Comparison of ENCODE assay signal across 9 mouse cellular contexts in genomic region chr15:103314181-103314580, GRCm38 (mm10). TPM values are rescaled to one million over a fixed set of nuclear protein-coding genes. Genes with fewer than 3 reads are reported as not detected.
DNase-seq lines count a peak whose midpoint lies in the region; ATAC-seq lines count a peak whose summit lies in the region.
"Had no signal": no experiment of that assay in that cellular context is flagged by ENCODE, and none has a peak within 500 bp of the region (broad histone marks: within the 10 kb centered on the region; RNA-seq: fewer than 3 reads in every experiment).

No protein-coding gene starts in this region.

- 33% methylated on average over 22 of the region's 22 CpGs for WGBS in heart, embryonic 12.5 days
- 44% methylated on average over 21 of the region's 22 CpGs for WGBS in embryonic facial prominence, embryonic 12.5 days
- WGBS in hindbrain, embryonic 13.5 days = 33% methylated on average over 20 of the region's 22 CpGs
- 23% methylated on average over 21 of the region's 22 CpGs for WGBS in midbrain, embryonic 11.5 days

- H3K4me1 ChIP-seq in heart, embryonic 12.5 days (replicated peaks) = peaks cover 52% of the 10 kb centered on the region
- peaks cover 15% of the 10 kb centered on the region for H3K4me1 ChIP-seq in embryonic facial prominence, embryonic 12.5 days
- H3K4me1 ChIP-seq in hindbrain, embryonic 13.5 days (replicated peaks) = peaks cover 31% of the 10 kb centered on the region
- H3K4me1 ChIP-seq in midbrain, embryonic 11.5 days (ENCODE audit: control insufficient read depth, insufficient read depth, low read length) = peaks cover 16% of the 10 kb centered on the region

- DNase-seq in heart, adult 18-20 months = no peak
- no peak for DNase-seq in midbrain, embryonic 11.5 days (ENCODE audit: low spot score, missing footprints)
- DNase-seq in left cerebral cortex, postnatal 25 days (ENCODE audit: low spot score in 2 of 2) = no peak
- no peak for DNase-seq in kidney, adult 9 months

- intact Hi-C loops in left cerebral cortex, postnatal 25 days (cut with DNase I) = no loop called here

- H3K36me3 ChIP-seq in heart, embryonic 12.5 days = peaks cover 25% of the 10 kb centered on the region
- H3K36me3 ChIP-seq in embryonic facial prominence, embryonic 12.5 days = peaks cover 30% of the 10 kb centered on the region
- peaks cover 38% of the 10 kb centered on the region for H3K36me3 ChIP-seq in hindbrain, embryonic 13.5 days
- H3K36me3 ChIP-seq in midbrain, embryonic 11.5 days (ENCODE audit: control insufficient read depth, insufficient read depth, low read length) = peaks cover 7% of the 10 kb centered on the region; the same call in 1 of the 2 replicates

- peak; percentile 4; the same call in 1 of the 2 replicates for ATAC-seq in heart, embryonic 12.5 days (ENCODE audit: insufficient number of reproducible peaks, low FRiP score)
- ATAC-seq in embryonic facial prominence, embryonic 12.5 days (ENCODE audit: insufficient number of reproducible peaks, insufficient read depth, low FRiP score, low TSS enrichment) = no peak
- ATAC-seq in hindbrain, embryonic 13.5 days (ENCODE audit: low FRiP score) = no peak
- ATAC-seq in midbrain, embryonic 11.5 days (ENCODE audit: low FRiP score) = peak; percentile 33
- ATAC-seq in frontal cortex, adult (ENCODE audit: low TSS enrichment) = no peak

- peaks cover 4% of the 10 kb centered on the region for H3K27me3 ChIP-seq in heart, embryonic 12.5 days (replicated peaks)
- peaks cover 3% of the 10 kb centered on the region; the same call in 1 of the 2 replicates for H3K27me3 ChIP-seq in embryonic facial prominence, embryonic 12.5 days
- peaks cover 4% of the 10 kb centered on the region; the same call in 1 of the 2 replicates for H3K27me3 ChIP-seq in hindbrain, embryonic 13.5 days
- H3K27me3 ChIP-seq in midbrain, embryonic 11.5 days (ENCODE audit: control insufficient read depth, insufficient read depth, low read length) = no peaks in the 10 kb centered on the region; the same call in 1 of the 2 replicates

- peak overlapping the region; percentile 42 for H3K4me3 ChIP-seq in heart, embryonic 12.5 days
- H3K4me3 ChIP-seq in embryonic facial prominence, embryonic 12.5 days = peak overlapping the region; percentile 22; the same call in 1 of the 2 replicates
- no peak overlapping the region for H3K4me3 ChIP-seq in hindbrain, embryonic 13.5 days
- peak overlapping the region; percentile 15; the same call in 1 of the 2 replicates for H3K4me3 ChIP-seq in midbrain, embryonic 11.5 days (ENCODE audit: low read depth, low read length)

- H3K27ac ChIP-seq in heart, embryonic 12.5 days (ENCODE audit: poor library complexity, severe bottlenecking) = no peak overlapping the region
- 0 out of 2 replicates have a peak overlapping the region, but pooled peaks have one; percentile 11 for H3K27ac ChIP-seq in embryonic facial prominence, embryonic 12.5 days
- no peak overlapping the region for H3K27ac ChIP-seq in hindbrain, embryonic 13.5 days
- H3K27ac ChIP-seq in midbrain, embryonic 11.5 days (ENCODE audit: low read depth, low read length) = no peak overlapping the region

- H3K4me2 ChIP-seq in heart, embryonic 12.5 days = peak overlapping the region; percentile 88
- peak overlapping the region; percentile 44 for H3K4me2 ChIP-seq in embryonic facial prominence, embryonic 12.5 days (replicated peaks)
- H3K4me2 ChIP-seq in hindbrain, embryonic 13.5 days = peak overlapping the region; percentile 54
- H3K4me2 ChIP-seq in midbrain, embryonic 11.5 days = peak overlapping the region; percentile 47

- H3K9me3 ChIP-seq in heart, embryonic 12.5 days (replicated peaks) = no peaks in the 10 kb centered on the region
- H3K9me3 ChIP-seq in embryonic facial prominence, embryonic 12.5 days = no peaks in the 10 kb centered on the region
- H3K9me3 ChIP-seq in hindbrain, embryonic 13.5 days = no peaks in the 10 kb centered on the region
- H3K9me3 ChIP-seq in midbrain, embryonic 11.5 days (ENCODE audit: control insufficient read depth, low read length) = no peaks in the 10 kb centered on the region

- peak overlapping the region; percentile 61 for H3K9ac ChIP-seq in heart, embryonic 12.5 days
- peak overlapping the region; percentile 30; the same call in 1 of the 2 replicates for H3K9ac ChIP-seq in embryonic facial prominence, embryonic 12.5 days
- peak overlapping the region; percentile 65 for H3K9ac ChIP-seq in hindbrain, embryonic 13.5 days
- H3K9ac ChIP-seq in midbrain, embryonic 11.5 days (ENCODE audit: low read length) = peak overlapping the region; percentile 59

RNA-seq across cellular contexts. Expression of gene Gpr84, which starts 3.8 kb away (rescaled TPM):
- 0.17 and 0.29 TPM in 2 replicates for polyA plus RNA-seq in heart, embryonic 12.5 days (2016; fragmentation: Nextera tagmentation; extraction: Ambion mirVana)
- not detected for total RNA-seq in heart, adult 18-20 months (2021)
- polyA plus RNA-seq in embryonic facial prominence, embryonic 12.5 days (2016; fragmentation: Nextera tagmentation; extraction: Ambion mirVana) = 0.47 and 0.67 TPM in 2 replicates
- 0.23 and 0.34 TPM in 2 replicates for polyA plus RNA-seq in hindbrain, embryonic 13.5 days (2015; fragmentation: Nextera tagmentation; extraction: Ambion mirVana)
- polyA plus RNA-seq in midbrain, embryonic 11.5 days (2014; fragmentation: Nextera tagmentation; extraction: Ambion mirVana) = 0.12 and 0.23 TPM in 2 replicates
- total RNA-seq in left cerebral cortex, postnatal 25 days (2021) = under 1 TPM; 0.69 to 0.94 TPM
- polyA plus RNA-seq: CD4-positive, CD25-positive, alpha-beta regulatory T cell, adult 4 months had no signal

RNA-seq across cellular contexts. Expression of gene Zfp385a, which starts 25.7 kb away (rescaled TPM):
- 9.2 and 10.3 TPM in 2 replicates for polyA plus RNA-seq in heart, embryonic 12.5 days (2016; fragmentation: Nextera tagmentation; extraction: Ambion mirVana)
- total RNA-seq in heart, adult 18-20 months (2021) = 10 to 100 TPM in 1 of 2 experiments, 1 to 10 TPM in 1; 8.9 to 10.3 TPM
- 12.6 and 14.5 TPM in 2 replicates for polyA plus RNA-seq in embryonic facial prominence, embryonic 12.5 days (2016; fragmentation: Nextera tagmentation; extraction: Ambion mirVana)
- 18.6 and 19.9 TPM in 2 replicates for polyA plus RNA-seq in hindbrain, embryonic 13.5 days (2015; fragmentation: Nextera tagmentation; extraction: Ambion mirVana)
- polyA plus RNA-seq in midbrain, embryonic 11.5 days (2014; fragmentation: Nextera tagmentation; extraction: Ambion mirVana) = 19.4 and 24.3 TPM in 2 replicates
- 10 to 100 TPM; 62.4 to 64.8 TPM for total RNA-seq in left cerebral cortex, postnatal 25 days (2021)
- polyA plus RNA-seq: CD4-positive, CD25-positive, alpha-beta regulatory T cell, adult 4 months had no signal

RNA-seq across cellular contexts. Expression of gene Copz1, which starts 41.7 kb away (rescaled TPM):
- 166 TPM in 2 replicates for polyA plus RNA-seq in heart, embryonic 12.5 days (2016; fragmentation: Nextera tagmentation; extraction: Ambion mirVana)
- 10 to 100 TPM; 52.3 to 52.9 TPM for total RNA-seq in heart, adult 18-20 months (2021)
- polyA plus RNA-seq in embryonic facial prominence, embryonic 12.5 days (2016; fragmentation: Nextera tagmentation; extraction: Ambion mirVana) = 257 and 268 TPM in 2 replicates
- polyA plus RNA-seq in hindbrain, embryonic 13.5 days (2015; fragmentation: Nextera tagmentation; extraction: Ambion mirVana) = 219 and 222 TPM in 2 replicates
- 286 and 307 TPM in 2 replicates for polyA plus RNA-seq in midbrain, embryonic 11.5 days (2014; fragmentation: Nextera tagmentation; extraction: Ambion mirVana)
- total RNA-seq in left cerebral cortex, postnatal 25 days (2021) = 100 to 1,000 TPM; 101 to 102 TPM

RNA-seq across cellular contexts. Expression of gene Itga5, which starts 52.4 kb away (rescaled TPM):
- polyA plus RNA-seq in heart, embryonic 12.5 days (2016; fragmentation: Nextera tagmentation; extraction: Ambion mirVana) = 111 and 115 TPM in 2 replicates
- total RNA-seq in heart, adult 18-20 months (2021) = 10 to 100 TPM; 30.8 to 37.3 TPM
- 49.4 and 50.9 TPM in 2 replicates for polyA plus RNA-seq in embryonic facial prominence, embryonic 12.5 days (2016; fragmentation: Nextera tagmentation; extraction: Ambion mirVana)
- 8.6 and 8.9 TPM in 2 replicates for polyA plus RNA-seq in hindbrain, embryonic 13.5 days (2015; fragmentation: Nextera tagmentation; extraction: Ambion mirVana)
- polyA plus RNA-seq in midbrain, embryonic 11.5 days (2014; fragmentation: Nextera tagmentation; extraction: Ambion mirVana) = 15.9 and 18.1 TPM in 2 replicates
- 1 to 10 TPM; 2.3 to 5.4 TPM for total RNA-seq in left cerebral cortex, postnatal 25 days (2021)

RNA-seq across cellular contexts. Expression of gene Nfe2, which starts 56.0 kb away (rescaled TPM):
- 12.1 and 12.4 TPM in 2 replicates for polyA plus RNA-seq in heart, embryonic 12.5 days (2016; fragmentation: Nextera tagmentation; extraction: Ambion mirVana)
- 1 to 10 TPM in 1 of 2 experiments, under 1 TPM in 1; 0.46 to 1.2 TPM for total RNA-seq in heart, adult 18-20 months (2021)
- polyA plus RNA-seq in embryonic facial prominence, embryonic 12.5 days (2016; fragmentation: Nextera tagmentation; extraction: Ambion mirVana) = 4.9 and 5.2 TPM in 2 replicates
- polyA plus RNA-seq in hindbrain, embryonic 13.5 days (2015; fragmentation: Nextera tagmentation; extraction: Ambion mirVana) = 1.1 and 1.4 TPM in 2 replicates
- 6.8 and 6.9 TPM in 2 replicates for polyA plus RNA-seq in midbrain, embryonic 11.5 days (2014; fragmentation: Nextera tagmentation; extraction: Ambion mirVana)
- total RNA-seq in left cerebral cortex, postnatal 25 days (2021) = not detected

Comparison
In these comparisons a context has a peak if more than half of its experiments do, and no peak if none do; other contexts are left out.
1. ATAC-seq: peak in heart, embryonic 12.5 days (single experiment) and midbrain, embryonic 11.5 days (single experiment); none in embryonic facial prominence, embryonic 12.5 days (single experiment), hindbrain, embryonic 13.5 days (single experiment) and frontal cortex, adult (single experiment).
2. Peak in every context shown above with its lines, with median percentiles within 50 percentile points of each other: H3K4me2 ChIP-seq and H3K9ac ChIP-seq.